Mouse (Mus musculus) ES-CJ7 (cell line): ENCODE measurements at regions not wholly inside any gene's neighbourhood (a gene's known extent, or its start where the extent isn't known, plus 50 kb on each side); places are given as distances from the start of the nearest gene placed in this dataset.

ENCODE experiments used
- DNase-seq: peaks from one replicate; pipeline ENCODE4 v3.0.0; 2011; ENCODE audit warnings: low read depth, low spot score

- no peak for DNase-seq
These were observed 192.7 kb upstream of the Egln3 start for GRCm38 (mm10) chr12:54396341-54396740.

GRCm38 (mm10) chr12:54385401-54385800 lies 181.7 kb upstream of the Egln3 start:
- DNase-seq: no peak

- DNase-seq: no peak
These were observed 180.5 kb upstream of the Egln3 start for GRCm38 (mm10) chr12:54384116-54384515.

GRCm38 (mm10) chr12:54382965-54383364 lies 179.3 kb upstream of the Egln3 start:
- no peak for DNase-seq

- no peak for DNase-seq
These were observed 178.4 kb upstream of the Egln3 start for GRCm38 (mm10) chr12:54382061-54382460.

- DNase-seq: no peak
These were observed 176.7 kb upstream of the Egln3 start for GRCm38 (mm10) chr12:54380322-54380721.

GRCm38 (mm10) chr12:54378576-54378975 lies 174.9 kb upstream of the Egln3 start:
- DNase-seq: no peak

- DNase-seq: no peak
These were observed 170.4 kb upstream of the Egln3 start for GRCm38 (mm10) chr12:54374060-54374459.

GRCm38 (mm10) chr12:54369217-54369616 lies 165.6 kb upstream of the Egln3 start:
- no peak for DNase-seq

- DNase-seq: no peak
These were observed 160.9 kb upstream of the Egln3 start for GRCm38 (mm10) chr12:54364381-54365095.

- DNase-seq: no peak
These were observed 158.1 kb upstream of the Egln3 start for GRCm38 (mm10) chr12:54361762-54362161.

- no peak for DNase-seq
These were observed 150.5 kb upstream of the Egln3 start for GRCm38 (mm10) chr12:54354187-54354586.

- no peak for DNase-seq
These were observed 150.0 kb upstream of the Egln3 start for GRCm38 (mm10) chr12:54353694-54354093.

GRCm38 (mm10) chr12:54352963-54353606 lies 149.4 kb upstream of the Egln3 start:
- no peak for DNase-seq

GRCm38 (mm10) chr12:54350293-54350692 lies 146.6 kb upstream of the Egln3 start:
- no peak for DNase-seq

- no peak for DNase-seq
These were observed 145.7 kb upstream of the Egln3 start for GRCm38 (mm10) chr12:54349403-54349802.

- DNase-seq: no peak
These were observed 139.8 kb upstream of the Egln3 start for GRCm38 (mm10) chr12:54343493-54343892.

GRCm38 (mm10) chr12:54335509-54335908 lies 131.8 kb upstream of the Egln3 start:
- DNase-seq: no peak

GRCm38 (mm10) chr12:54334491-54335132 lies 131.0 kb upstream of the Egln3 start:
- DNase-seq: no peak

GRCm38 (mm10) chr12:54333632-54334321 lies 130.1 kb upstream of the Egln3 start:
- DNase-seq: no peak

- no peak for DNase-seq
These were observed 123.8 kb upstream of the Egln3 start for GRCm38 (mm10) chr12:54327483-54327882.

- DNase-seq: no peak
These were observed 122.9 kb upstream of the Egln3 start for GRCm38 (mm10) chr12:54326571-54326970.
